Mouse (Mus musculus) spleen, adult 18-20 months (tissue): ENCODE data around the gene Tns3.
"Not testable (repeated sequence)": the region's sequence is repeated elsewhere in the genome, so short reads cannot be mapped to it uniquely, and the experiment has no call there.

Source experiments
- DNase-seq, 2 experiments: peaks; one replicate each; pipeline ENCODE4 v3.0.0; 2022; ENCODE audit warnings: mixed read lengths in 2 of 2

Gene Tns3

DNA sequence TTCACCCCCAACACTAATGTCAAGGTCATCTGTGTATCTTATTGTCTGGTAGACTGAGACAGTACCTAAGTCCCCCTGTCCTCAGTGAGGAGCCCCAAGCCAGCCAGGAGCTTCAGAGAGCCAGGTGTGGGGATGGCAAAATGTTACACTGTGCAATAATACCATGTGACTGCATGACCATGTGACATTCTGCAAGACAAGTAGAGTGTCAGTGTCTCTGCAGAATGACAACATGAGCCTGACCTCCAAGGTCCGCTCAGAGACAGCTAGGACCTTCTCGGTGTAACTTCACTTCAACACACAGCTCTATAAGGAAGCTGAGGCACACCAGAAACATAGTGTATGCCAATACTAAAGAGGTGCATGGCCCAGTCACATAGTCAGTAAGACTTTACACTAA lies 20.1 kb downstream of the Tns3 start:
- DNase-seq: no peak

DNA sequence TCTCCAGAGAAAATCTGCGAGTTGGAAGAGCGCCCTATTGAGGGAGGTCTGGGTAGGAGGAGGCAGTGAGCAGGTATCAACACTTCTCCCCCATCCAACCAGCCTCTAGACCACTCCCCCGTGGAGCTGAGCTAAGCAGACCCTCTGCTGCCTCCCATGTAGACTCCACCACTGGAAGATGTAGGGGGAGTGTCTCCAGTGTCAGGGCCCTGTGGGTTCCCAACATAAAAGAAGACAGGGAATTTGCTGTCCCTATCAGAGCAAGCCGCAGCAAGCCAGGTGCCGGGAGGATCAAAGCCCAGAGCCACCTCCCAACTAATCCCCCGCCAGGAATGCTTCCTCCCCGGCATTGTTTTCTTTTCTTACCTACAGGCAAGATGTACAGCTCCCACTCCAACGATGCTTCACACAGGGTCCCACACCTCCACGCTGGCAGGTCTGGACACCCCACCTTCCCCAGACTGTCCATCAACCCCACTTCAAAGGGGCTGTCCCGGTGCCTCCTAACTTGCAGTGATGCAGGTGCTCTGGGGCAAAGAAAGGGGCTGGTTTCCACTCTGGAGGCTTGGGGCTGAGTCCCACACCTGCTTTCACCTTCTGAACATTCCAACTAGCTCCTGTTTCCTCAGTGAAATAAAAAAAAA lies 22.6 kb downstream of the Tns3 start:
- no peak for DNase-seq

DNA sequence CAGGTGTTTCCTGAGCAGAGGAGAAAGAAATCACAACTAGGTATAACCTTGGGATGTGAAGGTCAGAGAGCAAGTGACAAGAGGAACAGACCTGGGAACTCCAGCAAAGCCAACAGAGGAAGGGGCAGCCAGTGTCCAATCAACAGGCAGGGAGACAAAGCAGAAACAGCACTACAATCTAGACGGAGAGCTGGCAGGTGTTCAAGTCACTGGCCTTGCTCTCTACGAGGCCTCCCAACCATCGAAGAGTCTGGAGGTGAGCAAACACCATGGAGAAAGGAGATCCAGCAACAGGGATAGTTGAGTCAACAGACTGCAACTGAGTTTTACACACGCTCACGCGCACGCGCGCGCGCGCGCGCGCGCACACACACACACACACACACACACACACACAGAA lies 24.6 kb downstream of the Tns3 start:
- DNase-seq: no peak

DNA sequence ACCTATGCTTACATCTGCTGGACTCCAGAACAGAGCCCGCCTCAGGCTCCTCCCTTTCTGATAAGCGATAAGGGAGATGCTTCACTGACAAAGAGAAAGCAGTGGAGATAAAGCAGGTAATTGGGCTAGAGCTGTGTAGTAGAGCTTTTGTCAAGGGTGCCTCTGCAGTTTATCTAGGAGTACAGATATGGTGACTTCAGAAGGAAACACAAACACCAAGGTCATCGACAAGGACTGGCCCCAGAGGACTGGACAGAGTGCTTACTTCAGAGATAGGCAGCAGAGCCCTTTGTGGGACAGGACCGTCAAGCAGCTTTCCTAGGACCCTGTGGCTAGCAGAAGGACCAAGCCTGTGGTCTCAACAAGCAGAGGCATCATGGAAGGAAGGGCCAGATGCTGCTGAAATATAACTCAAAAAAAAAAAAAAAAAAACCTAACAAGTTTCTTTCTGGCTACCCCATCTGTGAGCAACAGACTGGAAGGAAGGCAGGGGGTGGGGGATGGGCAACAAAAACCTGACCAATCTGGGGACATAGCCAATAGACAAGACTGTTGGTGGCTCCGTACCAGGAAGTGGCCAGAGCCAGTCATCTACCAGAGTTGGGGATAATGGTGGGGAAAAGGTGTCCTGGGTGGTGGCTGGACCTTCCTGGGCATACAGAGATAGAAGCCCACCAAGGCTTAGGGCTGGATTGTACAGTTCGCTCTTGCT lies 25.2 kb downstream of the Tns3 start:
- DNase-seq: no peak

DNA sequence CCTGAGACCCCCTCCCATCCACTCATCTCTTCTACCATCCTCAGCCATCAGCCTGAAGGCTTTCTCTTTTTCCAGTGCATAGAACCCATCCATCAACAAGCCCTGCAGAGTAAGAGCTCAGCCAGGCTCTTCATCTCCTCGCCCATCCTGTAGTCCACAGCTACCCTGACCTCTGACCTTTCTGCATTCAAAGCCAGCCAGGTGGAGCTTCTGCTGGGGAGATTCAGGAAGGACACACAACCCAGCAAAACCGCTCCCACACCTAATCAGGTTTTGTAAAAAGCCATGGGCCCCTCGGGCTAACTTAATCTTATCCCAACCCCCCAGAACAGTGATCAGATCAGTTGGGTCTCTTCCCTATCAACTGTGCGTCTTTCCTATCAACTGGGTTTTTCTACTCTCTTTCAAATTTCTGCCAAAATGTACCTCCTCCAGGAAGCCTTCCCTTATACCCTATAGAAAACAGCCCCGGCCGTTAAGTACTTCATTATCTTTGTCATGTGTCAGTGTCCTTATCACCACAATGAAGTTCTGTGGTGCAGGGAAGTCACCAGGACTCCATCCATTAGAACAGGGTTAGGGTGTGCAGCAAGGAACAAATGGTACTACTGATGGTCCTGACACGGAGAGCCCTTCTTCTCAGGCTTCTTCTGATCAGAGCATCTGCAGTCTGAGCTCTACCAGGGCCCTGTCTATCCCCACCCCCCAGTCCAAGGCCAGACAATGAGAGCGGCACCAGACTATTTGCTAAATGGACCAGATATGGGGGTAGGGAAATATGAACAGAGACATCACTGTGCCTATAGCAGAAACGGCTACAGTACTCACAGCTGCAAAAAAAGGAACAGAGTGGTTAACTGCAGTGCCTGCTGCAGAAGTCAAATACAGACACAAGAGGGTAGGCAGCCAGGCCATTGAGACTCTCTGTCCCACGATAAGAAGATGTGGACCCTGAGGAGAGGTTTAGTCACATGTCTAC lies 26.6 kb downstream of the Tns3 start:
- DNase-seq: no peak

DNA sequence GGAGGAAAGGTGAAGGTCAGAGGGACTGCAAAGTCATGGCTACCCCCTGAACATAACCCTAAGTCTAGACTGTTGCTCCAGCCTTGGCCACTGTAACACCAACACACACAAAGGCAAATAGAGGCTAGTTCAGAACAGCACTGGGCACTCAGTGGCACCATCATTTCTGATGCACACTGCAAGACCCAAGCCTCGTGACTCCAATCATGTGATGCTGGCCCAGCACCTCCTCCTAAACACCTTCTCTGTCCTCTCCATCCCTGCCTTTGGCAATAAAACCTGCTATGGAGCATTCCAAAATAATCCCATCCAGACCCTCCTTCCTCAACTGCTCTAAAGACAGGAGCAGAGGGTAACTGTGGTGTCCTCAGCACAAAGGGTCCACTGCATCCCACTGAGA lies 27.7 kb downstream of the Tns3 start:
- DNase-seq: no peak

DNA sequence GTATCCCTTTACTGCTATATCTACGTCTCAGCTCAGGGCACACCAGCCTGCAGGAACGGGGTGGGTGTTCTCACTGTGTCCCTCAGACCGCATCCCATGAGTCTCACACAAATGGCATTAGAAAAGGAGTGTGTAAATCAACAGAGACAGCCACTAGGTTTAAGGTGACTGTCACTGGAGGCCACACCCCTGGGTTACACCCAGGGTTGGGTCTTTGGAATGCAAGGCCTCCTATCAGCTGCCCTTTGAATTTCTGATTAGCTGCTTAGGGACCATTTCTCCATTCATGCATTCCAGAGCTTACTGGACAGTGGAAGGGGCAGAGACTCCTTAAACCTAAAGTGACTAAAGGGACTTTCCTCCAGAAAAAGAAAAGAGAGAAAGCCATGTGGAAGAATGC lies 28.6 kb downstream of the Tns3 start:
- DNase-seq: no peak

DNA sequence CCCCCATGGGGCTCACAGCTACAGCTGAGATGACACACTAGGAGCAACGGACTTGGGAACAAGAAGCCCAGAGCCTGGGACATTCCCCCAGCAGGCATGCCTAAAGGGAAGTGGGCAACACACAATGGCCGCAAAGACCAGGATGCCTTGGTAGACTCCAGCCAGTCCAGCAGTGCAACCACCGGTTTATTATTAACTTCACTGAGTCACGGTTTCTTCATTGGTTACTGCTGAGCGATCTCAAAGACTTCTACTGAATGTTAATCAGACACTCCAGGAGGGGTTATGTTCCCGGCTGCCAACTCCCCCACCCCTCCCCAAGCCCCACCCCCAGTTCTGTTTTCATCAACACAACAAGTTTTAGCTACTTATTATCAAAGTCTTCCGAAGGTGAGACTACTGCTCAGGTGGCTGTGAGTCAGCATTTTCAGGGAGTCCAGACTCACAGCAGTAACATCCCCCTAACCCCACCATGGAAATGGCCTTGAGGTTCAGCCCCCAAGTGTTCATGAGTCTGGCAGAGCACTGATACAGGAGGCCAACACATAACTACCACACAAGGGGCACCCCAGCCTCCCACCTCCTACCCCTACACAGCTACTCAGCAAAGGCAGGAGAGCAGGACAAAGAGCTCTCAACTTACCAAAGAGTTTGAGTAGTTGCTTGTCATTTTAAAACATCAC lies 29.5 kb downstream of the Tns3 start:
- DNase-seq: no peak

DNA sequence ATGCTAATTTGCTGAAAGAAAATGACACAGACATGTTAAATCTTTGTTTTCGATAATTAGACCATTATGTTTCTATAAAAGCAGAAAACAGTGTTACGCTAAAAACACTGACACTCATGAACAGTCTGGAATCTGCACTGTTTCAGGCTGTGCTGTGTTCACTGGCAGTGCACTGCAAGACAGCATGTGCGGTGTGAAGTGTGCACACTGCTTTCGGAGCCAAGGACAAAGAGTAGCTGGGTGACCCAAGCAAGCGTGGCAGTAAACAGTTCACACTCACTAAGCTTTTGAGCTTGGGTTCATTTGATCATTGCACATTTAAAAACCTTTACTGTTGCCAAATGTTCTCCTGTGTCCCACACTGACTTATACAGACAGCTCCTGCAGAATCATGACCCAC lies 32.2 kb downstream of the Tns3 start:
- no peak for DNase-seq

DNA sequence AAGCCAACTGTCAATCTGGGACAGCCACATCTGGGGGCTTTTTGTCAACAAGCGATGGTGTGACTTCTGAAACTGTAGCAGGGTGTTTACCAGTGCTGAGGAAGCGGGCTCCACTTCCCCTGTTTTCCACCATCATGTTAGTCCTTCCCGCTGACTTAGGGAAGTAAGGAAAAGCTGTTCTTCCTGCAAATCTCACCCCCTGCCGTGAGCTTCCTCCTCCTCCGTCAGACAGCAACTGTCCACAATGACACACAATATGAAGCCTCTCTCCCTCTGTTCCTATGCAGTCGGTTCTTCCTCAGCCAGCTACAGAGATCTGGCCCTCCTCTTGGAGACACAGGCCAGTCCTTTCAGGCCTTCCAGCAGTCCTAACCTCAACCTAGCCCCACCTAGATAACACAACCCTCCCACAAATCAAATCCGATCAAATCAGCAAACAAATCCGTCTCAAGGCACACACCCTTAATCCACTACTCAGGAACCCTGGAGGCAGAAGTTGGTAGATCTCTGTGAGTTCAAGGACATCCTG lies 34.4 kb downstream of the Tns3 start:
- DNase-seq: no peak

DNA sequence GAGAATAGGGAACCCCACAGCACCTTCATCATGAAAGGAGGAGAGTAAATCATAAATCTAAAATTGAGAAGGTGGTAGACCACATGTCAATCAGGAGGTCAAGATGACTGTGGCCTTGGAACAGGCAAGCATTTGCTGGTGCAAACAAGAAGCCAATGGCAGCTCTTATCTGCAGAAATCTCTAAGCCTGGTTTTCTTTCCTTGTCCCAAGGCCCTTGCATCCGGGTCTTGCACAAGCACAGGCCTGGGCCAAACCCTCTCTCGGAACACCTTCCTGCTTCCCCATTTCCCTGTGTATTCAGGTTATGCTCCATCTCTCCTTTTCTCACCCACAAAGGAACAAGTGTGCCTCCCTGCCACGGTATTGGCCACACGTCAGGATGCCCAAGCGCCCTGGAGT lies 35.0 kb downstream of the Tns3 start:
- DNase-seq: no peak

DNA sequence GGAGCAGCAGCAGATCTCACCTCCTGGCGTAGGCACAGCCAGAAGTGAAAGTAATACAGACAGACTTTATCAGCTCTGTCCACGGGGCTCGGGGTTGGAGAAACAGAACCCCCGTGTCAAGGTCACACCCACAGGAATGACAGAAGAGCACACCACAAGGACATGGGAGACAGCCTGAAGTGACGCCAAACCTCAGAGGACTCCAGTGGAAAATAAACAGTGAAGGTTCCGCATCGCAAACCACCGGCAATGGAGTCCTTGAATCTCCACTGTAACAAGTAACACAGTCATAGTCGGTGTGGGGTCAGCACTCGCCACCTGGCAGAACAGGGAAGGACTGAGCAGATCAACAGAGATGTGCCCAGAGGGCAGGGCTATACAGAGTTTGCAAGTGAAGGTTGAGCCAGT lies 35.5 kb downstream of the Tns3 start:
- DNase-seq: no peak

DNA sequence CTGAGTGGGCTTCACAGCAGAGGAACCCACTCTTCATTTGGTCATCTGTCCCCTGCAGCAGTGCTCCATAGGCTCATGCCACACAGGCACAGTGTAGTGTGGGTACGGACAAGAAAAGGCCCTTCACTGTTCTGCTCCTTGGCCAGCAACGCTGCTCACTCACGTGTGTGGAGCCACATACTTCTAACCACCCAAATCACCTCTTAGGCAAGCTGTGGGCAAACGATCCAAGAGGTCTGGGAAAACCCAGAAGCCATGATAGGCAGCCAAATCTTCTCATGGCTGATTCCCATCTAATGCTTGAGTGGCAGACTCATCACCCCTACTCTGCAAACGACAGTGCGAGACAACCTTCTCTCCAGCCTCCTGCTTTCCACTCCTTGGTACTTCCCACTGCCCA lies 37.2 kb downstream of the Tns3 start:
- no peak for DNase-seq

DNA sequence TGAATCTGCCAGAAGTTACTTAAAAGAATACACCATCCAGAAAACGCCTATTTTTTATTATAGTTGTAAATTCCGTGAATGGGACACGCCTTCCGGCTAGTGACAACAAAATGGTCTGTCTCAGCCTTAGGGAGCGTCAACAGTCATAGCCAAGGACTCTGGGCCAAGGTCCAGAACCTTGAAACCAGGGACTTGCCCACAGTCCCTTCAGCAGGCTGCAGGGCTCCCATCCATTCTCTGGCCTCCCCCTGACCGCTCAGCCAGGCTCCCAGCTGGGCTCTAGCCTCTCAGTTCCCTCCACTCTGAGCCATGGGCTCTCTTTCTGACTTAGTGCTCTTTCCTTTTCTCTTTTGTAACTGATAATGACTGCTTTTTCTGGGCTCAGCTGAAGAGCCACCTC lies 37.6 kb downstream of the Tns3 start:
- DNase-seq: no peak

DNA sequence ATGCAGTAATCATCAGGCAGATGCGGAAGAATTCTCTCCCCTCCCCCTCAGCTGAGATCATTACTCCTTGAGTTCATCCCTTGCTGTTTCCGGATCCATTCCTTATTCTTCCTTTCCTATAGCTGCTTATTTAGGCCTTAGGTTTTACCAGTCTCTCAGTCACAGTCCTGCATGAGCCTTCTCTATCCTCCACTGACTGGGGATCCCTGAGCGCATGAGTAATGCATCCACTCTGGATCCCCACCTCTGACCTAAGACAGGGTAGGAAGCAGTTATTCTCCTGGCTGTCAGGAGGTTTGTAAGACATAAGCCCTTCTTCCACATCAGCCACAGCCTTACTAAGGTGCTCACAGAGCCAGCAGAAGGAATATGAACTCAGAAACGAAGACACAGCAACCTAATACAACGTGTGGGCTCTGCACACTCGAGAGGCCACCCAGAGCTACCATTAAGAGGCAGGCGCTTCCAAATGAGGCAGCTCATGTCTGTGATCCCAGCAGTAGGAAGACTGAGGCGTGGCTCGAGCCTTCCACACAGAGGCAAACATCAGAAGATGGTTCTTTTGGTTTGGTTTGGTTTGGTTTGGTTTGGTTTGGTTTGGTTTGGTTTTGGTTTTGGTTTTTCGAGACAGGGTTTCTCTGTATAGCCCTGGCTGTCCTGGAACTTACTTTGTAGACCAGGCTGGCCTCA lies 38.3 kb downstream of the Tns3 start:
- no peak for DNase-seq

DNA sequence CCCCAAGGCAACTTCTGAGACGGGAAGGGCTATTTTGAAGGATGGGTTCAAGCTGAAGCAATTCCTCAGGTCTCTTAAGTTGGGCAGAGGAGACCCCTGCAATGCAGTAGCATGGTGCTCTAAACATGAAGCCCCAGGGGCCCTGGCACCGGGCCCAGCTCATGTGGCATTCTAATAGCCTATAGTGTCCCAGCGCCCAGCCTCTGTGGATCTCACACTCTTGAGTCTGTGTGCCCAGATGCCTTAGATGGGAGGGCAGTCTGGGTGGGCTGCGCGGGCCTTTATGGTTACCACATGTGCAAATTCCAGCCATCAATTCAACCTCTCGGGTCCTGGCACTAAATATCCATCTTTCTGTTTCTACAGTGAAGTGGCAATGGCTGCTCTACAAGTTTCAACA lies 38.9 kb downstream of the Tns3 start:
- no peak for DNase-seq

DNA sequence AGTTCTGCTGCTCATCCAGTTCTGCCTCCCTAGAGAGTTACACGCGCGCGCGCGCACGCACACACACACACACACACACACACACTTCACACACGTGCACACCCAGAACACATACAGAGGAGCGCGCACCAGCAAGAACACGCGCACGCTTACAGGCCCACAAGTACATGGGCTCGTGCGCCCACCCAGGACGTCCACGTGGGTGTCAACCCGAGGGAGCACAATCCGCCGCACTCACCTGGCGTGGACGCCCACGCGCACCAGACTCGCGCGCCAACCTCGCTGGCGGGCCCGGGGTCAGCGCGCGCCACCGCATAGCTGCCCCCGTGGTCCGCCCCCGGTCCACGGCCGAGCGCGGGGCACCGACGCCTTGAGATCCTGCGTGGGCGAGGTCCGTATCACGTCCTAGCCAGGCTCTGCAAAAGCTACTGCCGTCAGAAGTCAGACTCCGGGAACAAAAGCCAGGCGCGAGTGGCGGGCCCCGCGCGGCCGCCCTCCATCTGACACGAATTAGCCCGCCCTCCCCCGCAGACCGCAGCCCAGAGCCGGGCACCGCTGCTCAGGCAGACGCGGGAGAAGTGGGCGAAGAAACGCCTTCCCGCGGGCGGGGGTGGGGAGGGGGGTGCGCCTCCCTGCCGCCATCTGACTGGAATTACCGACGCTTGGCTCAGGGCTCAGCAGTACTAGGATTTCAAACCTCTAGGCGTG lies 40.0 kb downstream of the Tns3 start:
- DNase-seq: peak in 1 of 2 experiments; percentile 37

DNA sequence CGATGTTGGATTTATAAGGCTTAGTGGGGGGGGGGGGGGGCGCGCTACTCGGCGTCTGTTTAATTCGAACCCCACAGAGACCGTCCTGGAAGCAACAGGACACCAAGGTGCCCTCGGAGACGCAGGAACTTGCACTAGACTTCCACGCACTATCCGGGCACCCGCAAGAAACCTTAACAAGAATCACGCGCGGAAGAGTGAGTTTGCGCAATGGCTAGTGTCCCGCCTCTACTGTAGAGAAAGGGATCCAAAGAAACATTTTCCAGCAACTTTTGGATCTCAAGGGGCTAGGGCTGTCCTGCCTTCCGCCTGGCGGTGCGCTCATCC lies 40.5 kb downstream of the Tns3 start:
- no peak for DNase-seq

DNA sequence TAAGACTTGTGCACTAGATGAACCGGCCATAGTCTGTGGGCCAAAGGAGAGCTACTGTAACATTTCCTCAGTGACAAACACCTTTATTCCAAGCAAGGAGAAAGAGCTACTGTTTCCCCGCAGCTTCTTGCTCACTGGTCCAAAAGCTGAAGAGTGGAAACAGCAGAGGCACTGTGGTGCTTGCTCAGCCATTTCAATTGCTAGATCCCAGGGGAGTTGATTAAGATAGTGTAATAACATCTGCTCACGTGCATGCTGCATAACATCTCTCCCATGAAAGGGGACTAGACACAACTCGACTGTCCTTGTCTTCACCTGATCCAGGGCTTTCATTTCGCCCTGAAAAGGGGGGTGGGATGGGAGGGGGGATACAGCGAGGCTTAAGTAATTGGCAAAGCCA lies 41.7 kb downstream of the Tns3 start:
- DNase-seq: no peak

DNA sequence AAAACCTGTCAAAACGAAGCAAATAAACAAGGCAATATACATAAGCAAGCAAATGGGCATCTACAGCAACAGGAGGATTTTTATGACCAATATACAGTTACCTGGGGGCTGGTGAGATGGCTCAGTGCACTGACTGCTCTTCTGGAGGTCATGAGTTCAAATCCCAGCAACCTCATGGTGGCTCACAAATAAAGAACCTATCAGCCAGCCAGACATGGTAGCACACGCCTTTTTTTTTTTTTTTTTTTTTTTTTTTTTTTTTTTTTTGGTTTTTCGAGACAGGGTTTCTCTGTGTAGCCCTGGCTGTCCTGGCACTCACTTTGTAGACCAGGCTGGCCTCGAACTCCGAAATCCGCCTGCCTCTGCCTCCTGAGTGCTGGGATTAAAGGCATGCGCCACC lies 45.2 kb downstream of the Tns3 start:
- not testable (repeated sequence) for DNase-seq

DNA sequence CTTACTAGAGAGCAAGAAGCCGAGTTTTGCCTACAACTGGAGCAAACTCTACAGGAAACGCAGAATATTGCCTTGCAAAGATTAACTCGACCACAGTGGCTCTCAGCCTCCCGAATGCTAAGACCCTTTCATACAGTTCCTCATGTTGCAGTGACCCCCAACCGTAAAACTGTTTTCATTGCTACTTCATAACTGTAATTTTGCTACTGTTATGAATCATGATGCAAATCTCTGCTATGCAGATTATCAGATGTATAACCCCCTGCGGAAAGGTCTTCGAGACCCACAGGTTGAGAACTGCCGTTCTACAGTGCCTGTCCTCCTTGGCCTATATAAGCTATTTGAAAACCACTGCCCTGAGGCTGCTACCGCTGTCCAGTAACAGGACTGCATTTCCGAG lies 46.0 kb downstream of the Tns3 start:
- no peak for DNase-seq

DNA sequence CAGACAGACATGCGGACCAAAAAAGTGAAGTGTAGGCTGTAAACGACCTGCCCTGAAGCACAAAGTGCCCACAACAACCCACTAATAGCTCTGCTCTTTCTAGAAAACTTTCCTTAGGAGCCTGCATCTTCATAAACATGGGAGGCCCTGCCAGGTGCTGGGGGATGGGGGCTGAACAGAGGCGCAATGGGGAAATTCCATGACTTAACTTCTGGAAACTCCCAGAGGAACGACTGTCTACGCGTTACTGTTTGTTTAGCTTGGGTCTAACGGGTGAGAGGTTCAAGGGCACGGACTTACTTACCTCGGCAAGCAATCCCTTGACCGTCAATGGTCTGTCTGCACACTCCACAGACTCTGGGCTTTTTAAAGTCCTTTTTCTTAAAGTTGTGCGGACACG lies 48.9 kb downstream of the Tns3 start:
- DNase-seq: no peak
